Mouse (Mus musculus) midbrain, embryonic 14.5 days (tissue): Measurements from ENCODE around the gene Fgfr2. TPM values are rescaled to one million over a fixed set of nuclear protein-coding genes. Genes with fewer than 3 reads are reported as not detected.
A peak's percentile ranks its signal among the peaks of the same experiment; 100 is the strongest.

Experiments used
- ATAC-seq: fragments of 200-750 bp; cut with Nextera tagmentation; 2 replicates; pipeline ENCODE4 v1.8.0; 2017; ENCODE audit warnings: moderate number of reproducible peaks, moderate library complexity; ENCODE audit not compliant: low FRiP score, low TSS enrichment
- DNase-seq: peaks from one replicate; pipeline ENCODE4 v3.0.0-alpha.2; 2015
- H3K27ac ChIP-seq: fragments of 300-500 bp; sonication (generic); replicated peaks from 2 replicates; pipeline ENCODE4 v1.5.1; 2014; ENCODE audit warnings: mild to moderate bottlenecking, low read depth, low read length, moderate library complexity
- H3K27me3 ChIP-seq: fragments of 300-500 bp; sonication (generic); 2 replicates; pipeline ENCODE4 v1.6.1; 2014; ENCODE audit warnings: low read length, control low read depth, mixed read lengths; ENCODE audit not compliant: control insufficient read depth, insufficient read depth
- H3K36me3 ChIP-seq: fragments of 300-500 bp; sonication (generic); 2 replicates; pipeline ENCODE4 v1.6.1; 2014; ENCODE audit warnings: low read length, control low read depth; ENCODE audit not compliant: control insufficient read depth, insufficient read depth
- H3K4me1 ChIP-seq: fragments of 300-500 bp; sonication (generic); 2 replicates; pipeline ENCODE4 v1.6.1; 2014; ENCODE audit warnings: mild to moderate bottlenecking, antibody characterized with exemption, low read length, control low read depth; ENCODE audit not compliant: control insufficient read depth, insufficient read depth
- H3K4me2 ChIP-seq: fragments of 300-500 bp; sonication (generic); 2 replicates; pipeline ENCODE4 v1.6.1; 2014; ENCODE audit warnings: mild to moderate bottlenecking, low read length, moderate library complexity
- H3K4me3 ChIP-seq: fragments of 300-500 bp; sonication (generic); replicated peaks from 2 replicates; pipeline ENCODE4 v1.5.1; 2014; ENCODE audit warnings: low read depth, low read length
- H3K9ac ChIP-seq: fragments of 300-500 bp; sonication (generic); replicated peaks from 2 replicates; pipeline ENCODE4 v1.6.1; 2014; ENCODE audit warnings: mild to moderate bottlenecking, low read length, moderate library complexity
- H3K9me3 ChIP-seq: fragments of 300-500 bp; sonication (generic); 2 replicates; pipeline ENCODE4 v1.6.1; 2016; ENCODE audit warnings: low read length, control low read depth, mixed read lengths; ENCODE audit not compliant: control insufficient read depth
- WGBS: fragments of 180-500 bp; shearing (Covaris S2); extraction: QIAGEN DNeasy Blood & Tissue Kit; methylation state at CpG from one replicate; pipeline ENCODE4 v1.1.7; 2014; 5-methylcytosine and 5-hydroxymethylcytosine counted together
- polyA plus RNA-seq: library from polyadenylated mRNA; unstranded; fragments of >200 nt; fragmentation: Nextera tagmentation; extraction: Ambion mirVana; gene quantifications from 2 replicates; pipeline ENCODE4 v1.2.1, GENCODE M21; 2014

Gene Fgfr2
- polyA plus RNA-seq, 1 experiment from 2014 or later: 28.1 TPM

DNA sequence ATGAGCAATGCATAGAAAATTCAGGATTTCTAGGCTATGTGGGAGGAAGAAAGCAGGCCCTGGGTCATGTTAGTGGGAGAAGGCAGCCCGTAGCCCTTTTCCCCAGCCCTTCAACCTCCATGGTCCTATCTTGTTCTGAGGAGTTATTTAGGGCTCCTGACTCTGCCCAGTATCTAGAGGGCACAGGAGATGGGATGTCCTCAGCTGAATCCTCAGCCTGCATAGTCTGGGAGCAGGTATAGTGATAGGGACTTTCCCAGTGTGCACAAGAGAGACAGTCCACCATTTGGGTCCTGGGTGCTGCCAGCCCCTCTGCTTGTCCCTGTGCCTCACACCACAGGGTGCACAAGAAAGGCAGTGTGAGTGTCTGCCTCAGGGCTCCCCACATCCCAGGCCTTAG is 2144.6 kb downstream of the Fgfr2 start:
- H3K4me3 ChIP-seq: no peak overlapping the region
- no peak overlapping the region for H3K27ac ChIP-seq
- H3K36me3 ChIP-seq: no peaks in the 10 kb centered on the region
- DNase-seq (no peak), ATAC-seq (no peak)
- H3K9ac ChIP-seq: no peak overlapping the region
- no peak overlapping the region for H3K4me2 ChIP-seq
- no peaks in the 10 kb centered on the region for H3K9me3 ChIP-seq
- peaks cover 6% of the 10 kb centered on the region; the same call in 1 of the 2 replicates for H3K4me1 ChIP-seq
- 86% methylated on average over 1 of the region's 1 CpGs for WGBS
- H3K27me3 ChIP-seq: no peaks in the 10 kb centered on the region

DNA sequence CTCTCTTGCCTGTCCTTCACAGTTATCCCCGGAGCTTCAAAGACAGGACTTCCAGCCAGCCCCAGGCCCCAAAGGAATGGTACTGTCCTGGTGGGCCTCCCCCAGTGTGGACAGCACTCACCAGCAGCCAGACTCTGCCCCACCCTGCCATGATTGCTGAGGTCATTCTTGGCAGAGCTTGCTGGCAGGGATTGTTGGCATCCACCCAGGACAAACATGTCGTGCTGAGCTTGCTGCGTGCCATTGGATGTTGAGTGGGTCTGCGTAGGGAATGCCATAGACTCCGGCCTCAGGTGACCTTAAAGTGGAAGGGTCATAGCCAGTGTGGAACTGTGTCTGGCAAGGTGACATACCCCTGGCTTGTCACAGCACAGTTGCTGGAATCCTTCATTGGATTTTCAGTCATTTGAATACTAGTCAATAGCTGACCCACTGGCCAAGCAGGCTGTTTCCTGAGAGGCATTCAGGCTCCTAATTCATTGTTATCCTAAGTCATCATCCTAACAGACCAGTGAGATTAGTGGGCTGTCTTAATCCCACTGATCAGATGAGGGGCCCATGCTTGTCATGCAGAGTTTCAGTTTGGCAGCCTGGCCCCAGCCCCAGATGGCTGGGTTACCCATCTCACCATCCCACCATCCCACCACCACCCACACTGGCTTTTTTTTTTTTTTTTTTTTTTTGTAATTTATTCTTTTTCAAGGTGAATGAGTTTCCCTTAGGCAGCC is 2145.2 kb downstream of the Fgfr2 start:
- Histone ChIP-seq H3K27me3 (no peaks in the 10 kb centered on the region), H3K36me3 (no peaks in the 10 kb centered on the region), H3K4me2 (no peak overlapping the region), H3K27ac (no peak overlapping the region), H3K9me3 (no peaks in the 10 kb centered on the region), H3K4me1 (peaks cover 6% of the 10 kb centered on the region; the same call in 1 of the 2 replicates), H3K9ac (no peak overlapping the region), H3K4me3 (no peak overlapping the region)
- DNase-seq: peak; percentile 69
- ATAC-seq: no peak; the same call in 1 of the 2 replicates
- 57% methylated on average over 5 of the region's 5 CpGs for WGBS

DNA sequence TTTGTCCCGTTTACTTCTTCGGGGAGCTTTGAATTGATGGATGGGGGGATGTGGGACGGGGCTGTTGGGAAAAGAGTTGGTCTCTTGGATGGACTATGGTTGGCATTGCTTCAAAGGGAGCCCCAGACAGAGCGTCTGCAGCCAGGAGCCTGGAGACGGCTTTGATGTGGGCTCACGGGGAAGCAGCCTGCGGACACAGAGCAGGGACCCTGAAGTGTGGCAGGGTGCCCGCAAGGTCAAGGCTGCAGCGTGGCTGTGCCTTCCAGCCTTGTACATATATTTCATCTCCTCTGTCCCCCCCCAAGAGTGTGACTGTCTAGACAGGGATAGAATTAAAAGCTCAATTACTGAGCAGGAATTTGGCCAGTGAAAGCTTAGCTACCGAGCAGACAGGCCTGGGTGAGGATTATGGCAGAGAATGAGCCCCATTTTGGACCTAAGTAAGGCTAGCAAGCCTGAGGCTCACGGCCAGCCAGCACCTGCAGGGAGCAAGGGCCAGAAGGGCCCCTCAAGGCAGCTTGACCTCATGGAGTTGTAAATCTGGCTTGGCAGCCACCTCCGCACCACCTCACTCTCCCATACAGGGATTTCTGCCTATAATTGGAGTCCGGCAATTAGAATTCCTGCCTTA is 2146.7 kb downstream of the Fgfr2 start:
- no peak overlapping the region for H3K4me3 ChIP-seq
- H3K9me3 ChIP-seq: no peaks in the 10 kb centered on the region
- H3K27me3 ChIP-seq: no peaks in the 10 kb centered on the region
- H3K36me3 ChIP-seq: no peaks in the 10 kb centered on the region
- H3K4me1 ChIP-seq: peaks cover 6% of the 10 kb centered on the region; the same call in 1 of the 2 replicates
- no peak overlapping the region for H3K4me2 ChIP-seq
- DNase-seq (peak; percentile 31), ATAC-seq (no peak)
- H3K27ac ChIP-seq: no peak overlapping the region
- H3K9ac ChIP-seq: no peak overlapping the region
- 57% methylated on average over 13 of the region's 13 CpGs for WGBS

DNA sequence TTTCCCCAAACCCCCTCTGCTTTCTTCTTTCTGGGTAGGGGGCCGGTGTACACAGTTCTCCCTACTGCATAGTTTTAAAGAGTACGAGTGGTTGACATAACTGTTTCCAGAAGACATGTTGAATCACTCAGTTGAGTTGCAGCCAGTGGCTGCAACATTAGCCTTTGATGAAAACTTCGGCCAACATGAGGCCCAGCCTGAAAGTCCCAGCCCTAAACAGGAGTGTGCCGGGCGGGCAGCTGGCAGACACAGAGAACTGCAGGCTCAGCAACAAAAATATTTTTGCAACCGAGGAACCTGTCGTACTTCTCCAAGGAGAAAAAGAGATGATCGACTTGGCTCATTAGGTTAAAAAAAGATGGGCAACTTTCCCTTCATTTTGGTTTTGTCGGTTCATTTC is 2150.4 kb downstream of the Fgfr2 start:
- no peak for ATAC-seq
- peaks cover 3% of the 10 kb centered on the region; the same call in 1 of the 2 replicates for H3K4me1 ChIP-seq
- no peak for DNase-seq
- 95% methylated on average over 9 of the region's 9 CpGs for WGBS
- H3K9me3 ChIP-seq: no peaks in the 10 kb centered on the region
- H3K4me3 ChIP-seq: no peak overlapping the region
- no peak overlapping the region for H3K4me2 ChIP-seq
- no peaks in the 10 kb centered on the region for H3K36me3 ChIP-seq
- no peak overlapping the region for H3K27ac ChIP-seq
- H3K9ac ChIP-seq: no peak overlapping the region
- no peaks in the 10 kb centered on the region for H3K27me3 ChIP-seq

DNA sequence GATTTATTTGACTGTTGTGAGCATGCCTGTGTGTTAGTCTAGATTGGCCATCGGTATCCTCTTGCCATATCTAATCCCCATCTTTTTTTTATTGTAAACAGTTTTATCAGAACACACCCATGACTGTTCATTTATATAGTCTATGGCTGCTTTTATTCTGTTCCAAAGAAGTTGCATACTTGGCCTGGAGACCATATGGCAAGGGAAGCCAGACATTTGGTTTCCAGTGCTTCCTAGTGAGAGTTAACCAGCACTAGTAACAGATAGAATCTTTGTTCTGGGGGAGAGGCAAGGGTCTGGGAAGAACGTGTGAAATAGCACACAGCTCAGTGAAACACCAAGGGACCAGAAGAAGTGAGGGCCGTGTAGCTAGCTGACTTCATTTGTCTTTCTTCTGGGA is 2153.6 kb downstream of the Fgfr2 start:
- 82% methylated on average over 3 of the region's 3 CpGs for WGBS
- Histone ChIP-seq H3K36me3 (no peaks in the 10 kb centered on the region), H3K4me2 (no peak overlapping the region), H3K27ac (no peak overlapping the region), H3K9me3 (no peaks in the 10 kb centered on the region), H3K4me1 (no peaks in the 10 kb centered on the region), H3K4me3 (no peak overlapping the region), H3K9ac (no peak overlapping the region), H3K27me3 (no peaks in the 10 kb centered on the region)
- ATAC-seq (no peak), DNase-seq (no peak)

DNA sequence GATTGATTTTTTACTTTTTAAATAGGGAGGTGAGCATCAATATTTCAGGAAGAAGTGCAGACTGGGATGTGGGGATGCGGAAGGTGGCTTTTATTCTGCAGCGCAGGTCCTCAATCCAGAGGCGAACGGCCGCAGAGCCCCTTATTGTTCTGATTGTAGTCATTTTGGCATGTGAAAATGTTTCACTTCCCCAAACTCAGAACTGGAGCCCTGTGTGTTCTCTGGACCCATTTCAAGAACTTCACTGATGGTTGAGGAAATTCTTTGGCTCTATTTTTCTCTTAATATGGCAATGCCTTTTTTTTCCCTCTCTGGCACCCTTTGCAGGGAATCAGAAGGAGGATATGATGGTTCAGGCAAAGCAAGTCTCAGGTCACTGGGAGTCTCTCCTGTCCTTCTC is 2154.1 kb downstream of the Fgfr2 start:
- DNase-seq (no peak), ATAC-seq (no peak)
- H3K27ac ChIP-seq: no peak overlapping the region
- no peak overlapping the region for H3K4me2 ChIP-seq
- H3K27me3 ChIP-seq: no peaks in the 10 kb centered on the region
- WGBS: 85% methylated on average over 5 of the region's 5 CpGs
- no peak overlapping the region for H3K9ac ChIP-seq
- no peaks in the 10 kb centered on the region for H3K36me3 ChIP-seq
- no peaks in the 10 kb centered on the region for H3K4me1 ChIP-seq
- H3K9me3 ChIP-seq: no peaks in the 10 kb centered on the region
- no peak overlapping the region for H3K4me3 ChIP-seq

DNA sequence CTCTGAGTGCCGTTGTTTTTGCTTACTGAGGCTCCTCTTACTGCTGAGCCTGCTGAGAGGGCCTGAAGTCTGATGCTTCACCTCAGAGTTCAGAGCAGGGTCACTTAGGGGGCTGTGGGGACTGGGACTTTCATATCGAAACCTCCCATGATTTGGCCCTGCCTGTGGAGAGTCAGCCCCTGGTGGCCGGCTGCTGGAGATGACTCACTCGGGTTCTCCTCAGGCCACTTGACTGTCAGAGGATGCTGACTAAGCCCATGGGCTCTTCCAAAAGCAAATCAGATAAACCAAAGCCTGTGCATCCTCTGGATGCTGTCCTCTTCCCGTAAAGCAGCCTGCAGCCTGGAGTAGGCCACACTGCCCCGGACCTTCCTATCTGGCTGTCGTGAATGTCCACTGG is 2154.6 kb downstream of the Fgfr2 start:
- no peaks in the 10 kb centered on the region for H3K27me3 ChIP-seq
- H3K36me3 ChIP-seq: no peaks in the 10 kb centered on the region
- no peak overlapping the region for H3K27ac ChIP-seq
- 80% methylated on average over 7 of the region's 7 CpGs for WGBS
- H3K4me1 ChIP-seq: no peaks in the 10 kb centered on the region
- no peak overlapping the region for H3K4me2 ChIP-seq
- no peak for DNase-seq
- no peak overlapping the region for H3K4me3 ChIP-seq
- ATAC-seq: no peak
- H3K9me3 ChIP-seq: no peaks in the 10 kb centered on the region
- H3K9ac ChIP-seq: no peak overlapping the region

DNA sequence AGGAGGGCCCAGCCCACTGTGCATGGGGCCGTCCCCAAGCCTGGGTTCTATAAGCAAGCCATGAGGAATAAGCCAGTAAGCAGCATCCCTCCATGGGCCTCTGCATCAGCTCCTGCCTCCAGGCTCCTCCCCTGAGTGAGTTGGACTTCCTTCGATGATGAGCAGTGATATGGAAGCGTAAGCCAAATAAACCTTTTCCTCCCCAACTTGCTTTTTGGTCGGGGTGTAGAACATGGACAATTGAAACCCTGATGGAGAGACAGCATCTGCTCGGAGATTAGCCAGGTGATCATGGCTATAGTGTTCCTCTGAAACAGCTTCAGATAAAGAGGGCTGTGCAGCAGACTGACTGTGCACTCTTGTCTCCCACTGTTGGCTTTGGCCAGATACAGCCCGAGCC is 2155.2 kb downstream of the Fgfr2 start:
- no peaks in the 10 kb centered on the region for H3K27me3 ChIP-seq
- 89% methylated on average over 6 of the region's 6 CpGs for WGBS
- H3K27ac ChIP-seq: no peak overlapping the region
- no peak overlapping the region for H3K4me2 ChIP-seq
- H3K9ac ChIP-seq: no peak overlapping the region
- no peaks in the 10 kb centered on the region for H3K36me3 ChIP-seq
- ATAC-seq (no peak), DNase-seq (no peak)
- H3K9me3 ChIP-seq: no peaks in the 10 kb centered on the region
- H3K4me3 ChIP-seq: no peak overlapping the region
- no peaks in the 10 kb centered on the region for H3K4me1 ChIP-seq

DNA sequence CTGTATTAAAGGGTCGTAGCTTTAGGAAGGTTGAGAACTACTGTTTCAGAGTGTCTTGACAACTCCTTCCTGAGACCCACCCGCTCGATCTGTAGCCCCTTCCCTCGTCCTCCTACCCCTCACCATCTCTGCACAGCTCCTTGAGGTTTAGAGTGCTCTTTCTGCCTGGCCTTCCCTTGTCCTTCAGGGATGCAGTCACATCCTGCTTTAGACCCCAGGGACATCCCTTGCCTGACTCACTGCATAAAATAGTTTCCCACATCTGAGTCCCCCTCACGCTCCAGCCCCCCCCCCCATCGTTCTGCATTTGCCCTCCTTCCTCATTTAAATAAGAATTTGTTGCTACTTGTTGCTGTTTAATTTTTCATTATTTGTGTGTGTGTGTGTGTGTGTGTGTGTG is 2156.3 kb downstream of the Fgfr2 start:
- no peaks in the 10 kb centered on the region for H3K27me3 ChIP-seq
- no peaks in the 10 kb centered on the region for H3K36me3 ChIP-seq
- H3K9me3 ChIP-seq: no peaks in the 10 kb centered on the region
- DNase-seq (no peak), ATAC-seq (no peak)
- H3K4me2 ChIP-seq: no peak overlapping the region
- 71% methylated on average over 6 of the region's 6 CpGs for WGBS
- no peaks in the 10 kb centered on the region for H3K4me1 ChIP-seq
- H3K27ac ChIP-seq: no peak overlapping the region
- H3K9ac ChIP-seq: no peak overlapping the region
- no peak overlapping the region for H3K4me3 ChIP-seq
